Mouse (Mus musculus) embryonic fibroblast, embryonic 13.5 days (primary cell): ENCODE data around the gene Acer3.

ENCODE experiments used
- CTCF ChIP-seq: IDR thresholded peaks from 2 replicates; pipeline ENCODE4 v1.5.1; 2011; ENCODE audit warnings: mild to moderate bottlenecking, control low read depth, low read length, moderate library complexity, borderline replicate concordance; ENCODE audit not compliant: insufficient read depth
- POLR2A ChIP-seq: IDR thresholded peaks from 2 replicates; pipeline ENCODE4 v1.6.1; 2011; ENCODE audit warnings: low read depth, mild to moderate bottlenecking, control low read depth, low read length, moderate library complexity

DNA sequence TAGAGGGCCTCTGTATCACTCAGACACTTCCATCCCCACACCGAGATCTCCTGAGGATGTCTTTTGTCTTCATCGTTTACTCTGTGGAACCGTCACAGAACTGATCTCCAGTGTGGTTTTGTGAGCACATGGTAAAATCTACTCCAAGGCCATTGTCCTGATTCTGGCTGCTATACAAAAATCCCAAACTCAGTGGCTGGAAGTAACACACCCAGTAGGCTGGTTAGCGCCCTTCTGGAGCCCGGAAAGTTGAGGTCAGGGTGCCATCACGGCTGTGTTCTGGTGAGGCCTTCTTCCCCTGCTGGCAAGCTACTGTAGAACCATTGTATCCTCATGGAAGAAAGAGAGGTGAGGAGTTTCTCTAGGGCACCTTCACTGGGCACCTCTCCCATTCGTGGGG is 5.0 kb upstream of the Acer3 start:
- TF ChIP-seq CTCF = no peak
- TF ChIP-seq POLR2A = no peak
